Mouse (Mus musculus): ENCODE results near the gene C3. TPM values are rescaled to one million over a fixed set of nuclear protein-coding genes. Genes with fewer than 3 reads are reported as not detected.

The C3 gene
- polyA plus RNA-seq, 1 experiment from 2014 or later: 0.37 TPM

- H3K27me3 ChIP-seq: no peaks in the 10 kb centered on the region
- no peaks in the 10 kb centered on the region for H3K9me3 ChIP-seq
- peak within 1 kb of the TSS; percentile 93 for H3K4me2 ChIP-seq (replicated peaks)
- H3K36me3 ChIP-seq: peaks cover 19% of the 10 kb centered on the region
- WGBS: under 1% methylated on average over 52 of the region's 52 CpGs
- ATAC-seq (ENCODE audit: insufficient number of reproducible peaks, insufficient read depth, low FRiP score, low TSS enrichment): peak; percentile 0; the same call in 1 of the 2 replicates
- peaks cover 24% of the 10 kb centered on the region for H3K4me1 ChIP-seq
- peak within 1 kb of the TSS; percentile 72 for H3K4me3 ChIP-seq
- peak within 1 kb of the TSS; percentile 91 for H3K27ac ChIP-seq
- H3K9ac ChIP-seq: peak within 1 kb of the TSS; percentile 71
Measured at GRCm38 (mm10) chr17:57249186-57250181, 21.5 kb upstream of the C3 start, which contains the start of gene Trip10. Trip10 (plus strand) TSS chr17:57249455.

- Histone ChIP-seq H3K36me3 (peaks cover 12% of the 10 kb centered on the region; the same call in 1 of the 2 replicates), H3K27ac (peak overlapping the region; percentile 91), H3K4me1 (peaks cover 24% of the 10 kb centered on the region), H3K9me3 (no peaks in the 10 kb centered on the region), H3K4me2 (replicated peaks) (peak overlapping the region; percentile 93), H3K27me3 (no peaks in the 10 kb centered on the region), H3K4me3 (peak overlapping the region; percentile 72), H3K9ac (peak overlapping the region; percentile 27)
- WGBS: 8% methylated on average over 13 of the region's 13 CpGs
- no peak for ATAC-seq (ENCODE audit: insufficient number of reproducible peaks, insufficient read depth, low FRiP score, low TSS enrichment)
Measured at GRCm38 (mm10) chr17:57248771-57249170, 20.8 kb upstream of the C3 start.

- under 1% methylated on average over 12 of the region's 12 CpGs for WGBS
- no peaks in the 10 kb centered on the region for H3K27me3 ChIP-seq
Measured at GRCm38 (mm10) chr17:57248201-57248699, 20.3 kb upstream of the C3 start, which contains the start of gene Gpr108. Gpr108 (minus strand) TSS chr17:57248446.

GRCm38 (mm10) chr17:57247393-57248200 is 19.7 kb upstream of the C3 start:
- H3K4me1 ChIP-seq: peaks cover 24% of the 10 kb centered on the region
- no peaks in the 10 kb centered on the region for H3K9me3 ChIP-seq
- peak overlapping the region; percentile 93 for H3K4me2 ChIP-seq (replicated peaks)
- H3K9ac ChIP-seq: peak overlapping the region; percentile 68
- under 1% methylated on average over 46 of the region's 46 CpGs for WGBS
- H3K27me3 ChIP-seq: no peaks in the 10 kb centered on the region
- H3K4me3 ChIP-seq: peak overlapping the region; percentile 72
- H3K36me3 ChIP-seq: peaks cover 10% of the 10 kb centered on the region; the same call in 1 of the 2 replicates
- ATAC-seq (ENCODE audit: insufficient number of reproducible peaks, insufficient read depth, low FRiP score, low TSS enrichment): peak; percentile 96
- peak overlapping the region; percentile 94 for H3K27ac ChIP-seq

More at GRCm38 (mm10) chr17:57248201-57248699, 20.3 kb upstream of the C3 start, which contains the start of gene Gpr108:
- 0 out of 2 replicates have a peak, but pooled peaks cover 7% of the 10 kb centered on the region for H3K36me3 ChIP-seq
- H3K27ac ChIP-seq: peak within 1 kb of the TSS; percentile 94
- H3K4me1 ChIP-seq: peaks cover 24% of the 10 kb centered on the region
- H3K9me3 ChIP-seq: no peaks in the 10 kb centered on the region
- peak within 1 kb of the TSS; percentile 68 for H3K9ac ChIP-seq
- peak; percentile 53 for ATAC-seq (ENCODE audit: insufficient number of reproducible peaks, insufficient read depth, low FRiP score, low TSS enrichment)
- peak within 1 kb of the TSS; percentile 93 for H3K4me2 ChIP-seq (replicated peaks)
- H3K4me3 ChIP-seq: peak within 1 kb of the TSS; percentile 72

GRCm38 (mm10) chr17:57246663-57247392 is 18.9 kb upstream of the C3 start:
- ATAC-seq (ENCODE audit: insufficient number of reproducible peaks, insufficient read depth, low FRiP score, low TSS enrichment): no peak; the same call in 1 of the 2 replicates
- 5% methylated on average over 18 of the region's 18 CpGs for WGBS

GRCm38 (mm10) chr17:57245311-57245929 is 17.5 kb upstream of the C3 start:
- peaks cover 22% of the 10 kb centered on the region for H3K36me3 ChIP-seq
- H3K4me3 ChIP-seq: no peak overlapping the region
- H3K27me3 ChIP-seq: no peaks in the 10 kb centered on the region
- H3K9ac ChIP-seq: no peak overlapping the region
- H3K9me3 ChIP-seq: 0 out of 2 replicates have a peak, but pooled peaks cover 5% of the 10 kb centered on the region
- ATAC-seq (ENCODE audit: insufficient number of reproducible peaks, insufficient read depth, low FRiP score, low TSS enrichment): no peak
- no peak overlapping the region for H3K27ac ChIP-seq
- H3K4me2 ChIP-seq (replicated peaks): no peak overlapping the region
- WGBS: 90% methylated on average over 10 of the region's 10 CpGs
- H3K4me1 ChIP-seq: peaks cover 19% of the 10 kb centered on the region

More at GRCm38 (mm10) chr17:57246663-57247392, 18.9 kb upstream of the C3 start:
- Histone ChIP-seq H3K4me1 (peaks cover 24% of the 10 kb centered on the region), H3K4me2 (replicated peaks) (peak overlapping the region; percentile 81), H3K27me3 (no peaks in the 10 kb centered on the region), H3K4me3 (peak overlapping the region; percentile 60), H3K36me3 (peaks cover 17% of the 10 kb centered on the region), H3K27ac (peak overlapping the region; percentile 94), H3K9ac (peak overlapping the region; percentile 68), H3K9me3 (0 out of 2 replicates have a peak, but pooled peaks cover 1% of the 10 kb centered on the region)

GRCm38 (mm10) chr17:57243650-57244370 is 15.9 kb upstream of the C3 start:
- Histone ChIP-seq H3K27me3 (no peaks in the 10 kb centered on the region), H3K9ac (no peak overlapping the region), H3K27ac (no peak overlapping the region), H3K36me3 (peaks cover 22% of the 10 kb centered on the region), H3K4me1 (peaks cover 12% of the 10 kb centered on the region), H3K4me2 (replicated peaks) (no peak overlapping the region), H3K9me3 (0 out of 2 replicates have a peak, but pooled peaks cover 5% of the 10 kb centered on the region), H3K4me3 (no peak overlapping the region)
- WGBS: 75% methylated on average over 10 of the region's 10 CpGs
- no peak for ATAC-seq (ENCODE audit: insufficient number of reproducible peaks, insufficient read depth, low FRiP score, low TSS enrichment)

- Histone ChIP-seq H3K4me3 (no peak overlapping the region), H3K27ac (no peak overlapping the region), H3K9me3 (0 out of 2 replicates have a peak, but pooled peaks cover 5% of the 10 kb centered on the region), H3K27me3 (no peaks in the 10 kb centered on the region), H3K36me3 (peaks cover 49% of the 10 kb centered on the region), H3K9ac (no peak overlapping the region), H3K4me1 (no peaks in the 10 kb centered on the region), H3K4me2 (replicated peaks) (no peak overlapping the region)
- WGBS: 97% methylated on average over 9 of the region's 9 CpGs
- ATAC-seq (ENCODE audit: insufficient number of reproducible peaks, insufficient read depth, low FRiP score, low TSS enrichment): no peak
Measured at GRCm38 (mm10) chr17:57237181-57237580, 9.2 kb upstream of the C3 start.

GRCm38 (mm10) chr17:57235803-57236202 is 7.9 kb upstream of the C3 start:
- Histone ChIP-seq H3K4me3 (no peak overlapping the region), H3K4me1 (no peaks in the 10 kb centered on the region), H3K36me3 (peaks cover 41% of the 10 kb centered on the region), H3K9ac (no peak overlapping the region), H3K4me2 (replicated peaks) (no peak overlapping the region), H3K27ac (no peak overlapping the region), H3K9me3 (no peaks in the 10 kb centered on the region), H3K27me3 (no peaks in the 10 kb centered on the region)
- WGBS: 82% methylated on average over 5 of the region's 5 CpGs
- no peak for ATAC-seq (ENCODE audit: insufficient number of reproducible peaks, insufficient read depth, low FRiP score, low TSS enrichment)

Data from embryonic facial prominence, embryonic 12.5 days (tissue).